Mouse (Mus musculus): Measurements from ENCODE around the gene Vps41.

DNA sequence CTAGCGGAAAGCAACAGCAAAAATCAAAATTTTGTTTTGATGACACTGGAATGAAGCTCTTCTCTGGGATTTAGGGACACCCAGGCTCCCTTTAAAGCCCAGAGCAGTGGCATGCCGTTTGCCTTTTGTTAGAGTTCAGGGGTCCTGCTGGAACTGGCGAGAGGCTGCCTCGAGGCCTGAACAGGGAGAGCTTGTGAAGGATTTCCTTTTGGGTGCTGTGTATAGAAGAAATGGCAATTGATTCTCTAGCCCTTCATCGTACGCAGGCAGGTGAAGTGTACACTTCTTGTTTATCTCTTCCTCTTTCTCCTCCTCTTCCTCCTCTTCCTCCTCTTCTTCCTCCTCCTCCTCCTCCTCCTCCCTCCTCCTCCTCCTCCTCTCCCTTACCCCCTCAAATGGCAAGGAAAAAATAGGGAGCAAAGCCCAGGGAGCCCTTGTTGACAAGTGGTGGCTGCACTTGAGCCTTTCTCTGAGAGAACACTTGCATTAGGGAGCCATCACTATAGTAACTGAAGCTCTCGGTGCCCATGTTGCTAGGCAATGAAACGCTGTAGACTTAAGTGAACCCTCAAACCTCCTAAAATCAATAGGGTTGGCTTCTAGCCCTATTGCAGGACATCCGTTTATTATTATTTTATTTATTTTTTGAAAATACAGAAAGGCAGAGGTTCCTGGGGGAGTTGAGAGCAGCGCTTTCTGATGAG is 107.5 kb downstream of the Vps41 start:
- no peak for TF ChIP-seq CTCF (IDR thresholded peaks at IDR 0.05; ENCODE audit: low read depth)
- TF ChIP-seq EP300 (IDR thresholded peaks at IDR 0.05; ENCODE audit: low read depth): no peak

All from liver, embryonic 14.5 days (tissue).